Mouse (Mus musculus) lung, adult 2 months (tissue): ENCODE results near the gene Rab13.

ENCODE experiments used
- CTCF ChIP-seq: fragments of 200-500 bp; IDR thresholded peaks from 2 replicates; pipeline ENCODE4 v1.5.1; 2011; ENCODE audit warnings: mild to moderate bottlenecking, low read length, control low read depth; ENCODE audit not compliant: insufficient read depth
- POLR2A ChIP-seq: fragments of 200-500 bp; IDR thresholded peaks from 2 replicates; pipeline ENCODE4 v1.6.1; 2011; ENCODE audit warnings: low read depth, mild to moderate bottlenecking, control low read depth, low read length, borderline replicate concordance; ENCODE audit errors: extremely low read depth

GRCm38 (mm10) chr3:90263121-90263771, 49.8 kb downstream of the Rab13 start:
- TF ChIP-seq CTCF (no peak), POLR2A (no peak)
